Mouse (Mus musculus): Measurements from ENCODE around the gene Smarcd2.
"Not testable (repeated sequence)": the region's sequence is repeated elsewhere in the genome, so short reads cannot be mapped to it uniquely, and the experiment has no call there.

Smarcd2 gene

DNA sequence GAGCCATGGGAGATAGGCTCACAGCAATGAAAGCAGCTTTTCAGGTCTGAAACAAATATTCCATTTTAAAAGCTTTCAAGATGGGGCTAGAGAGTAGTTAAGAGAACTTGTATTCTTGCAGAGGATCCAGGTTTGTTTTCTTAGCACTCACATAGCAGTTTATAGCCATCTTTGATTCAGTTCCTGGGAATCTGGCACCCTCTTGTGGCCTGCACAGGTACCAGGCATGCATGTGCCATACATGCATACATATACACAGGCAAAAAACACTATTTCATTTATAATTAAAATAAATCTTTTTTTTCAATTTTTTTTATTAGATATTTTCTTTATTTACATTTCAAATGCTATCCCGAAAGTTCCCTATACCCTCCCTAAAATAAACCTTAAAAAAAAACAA is 25.9 kb downstream of the Smarcd2 start:
- no peak for DNase-seq (ENCODE audit: low spot score)

DNA sequence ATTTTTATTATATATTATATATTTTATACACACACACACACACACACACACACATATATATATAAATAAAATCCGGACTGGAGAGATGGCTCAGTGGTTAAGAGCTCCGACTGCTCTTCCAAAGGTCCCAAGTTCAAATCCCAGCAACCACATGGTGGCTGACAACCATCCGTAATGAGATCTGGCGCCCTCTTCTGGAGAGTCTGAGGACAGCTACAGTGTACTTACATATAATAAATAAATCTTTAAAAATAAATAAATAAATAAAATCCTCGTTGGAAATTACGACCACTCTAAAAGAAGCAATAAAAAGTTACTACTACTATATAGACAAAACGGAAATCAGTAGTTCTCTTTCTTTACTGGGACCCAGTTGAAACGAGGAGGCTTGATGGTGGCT is 38.8 kb downstream of the Smarcd2 start:
- DNase-seq (ENCODE audit: low spot score): not testable (repeated sequence)

DNA sequence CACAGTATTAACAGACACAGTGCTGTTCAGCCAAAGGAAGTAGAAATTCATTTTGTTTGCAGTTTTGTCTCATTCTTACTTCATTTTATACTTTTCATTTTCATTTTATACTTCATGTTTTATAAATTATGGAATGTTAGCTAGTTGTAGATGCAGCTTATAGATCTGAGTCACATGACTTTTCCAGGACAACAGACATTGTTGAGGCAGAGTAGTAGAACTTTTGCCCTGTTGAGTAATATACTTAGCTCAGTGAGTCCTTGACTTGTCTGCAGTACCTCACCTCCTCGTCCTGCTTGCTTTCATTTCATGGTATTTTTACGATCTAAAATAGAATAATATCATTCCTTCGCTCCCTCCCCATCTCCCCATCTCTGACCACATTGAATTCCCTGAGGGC is 52.2 kb downstream of the Smarcd2 start:
- no peak for DNase-seq (ENCODE audit: low spot score)

DNA sequence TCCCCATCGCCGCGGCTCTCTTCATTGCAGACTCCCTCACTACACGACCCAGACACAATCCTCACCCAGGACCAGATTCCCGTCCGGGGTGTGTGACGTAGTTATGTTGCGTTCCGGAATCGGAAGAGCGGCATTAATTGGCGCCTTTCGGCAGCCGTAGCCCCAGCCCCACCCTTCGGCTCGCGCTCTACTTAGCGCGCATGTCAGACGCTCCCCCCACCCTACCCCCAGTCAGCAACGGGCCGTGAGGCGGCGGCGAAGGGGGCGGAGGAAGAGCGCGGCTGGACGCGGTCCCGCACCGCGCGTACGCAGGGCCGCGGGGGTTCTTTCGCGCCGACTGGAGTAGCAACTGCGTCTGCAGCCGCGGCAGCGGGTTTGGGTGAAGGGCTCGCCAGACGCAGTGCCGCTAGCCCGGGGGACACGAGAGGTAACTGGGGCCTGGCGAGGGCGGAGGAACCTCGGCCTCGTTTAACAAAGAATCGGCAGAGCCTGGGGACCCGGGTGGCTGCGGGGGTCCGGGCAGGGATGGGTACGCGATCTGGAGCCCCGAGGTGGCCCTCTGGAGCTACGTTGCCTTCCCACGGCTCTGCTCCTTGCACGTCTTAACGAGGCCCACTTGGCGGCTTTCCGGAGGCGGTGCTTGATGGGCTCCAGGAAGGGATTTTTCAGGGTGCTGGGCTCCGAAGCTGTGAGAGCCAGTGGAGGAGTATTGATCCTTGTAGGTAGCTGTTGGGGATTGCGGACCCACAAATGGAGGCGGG is 55.9 kb downstream of the Smarcd2 start, which contains the start of gene Ddx42:
TSS of gene Ddx42 (plus strand) at position 197 of the 761 bp plus-strand sequence.
- DNase-seq (ENCODE audit: low spot score): peak; percentile 77

DNA sequence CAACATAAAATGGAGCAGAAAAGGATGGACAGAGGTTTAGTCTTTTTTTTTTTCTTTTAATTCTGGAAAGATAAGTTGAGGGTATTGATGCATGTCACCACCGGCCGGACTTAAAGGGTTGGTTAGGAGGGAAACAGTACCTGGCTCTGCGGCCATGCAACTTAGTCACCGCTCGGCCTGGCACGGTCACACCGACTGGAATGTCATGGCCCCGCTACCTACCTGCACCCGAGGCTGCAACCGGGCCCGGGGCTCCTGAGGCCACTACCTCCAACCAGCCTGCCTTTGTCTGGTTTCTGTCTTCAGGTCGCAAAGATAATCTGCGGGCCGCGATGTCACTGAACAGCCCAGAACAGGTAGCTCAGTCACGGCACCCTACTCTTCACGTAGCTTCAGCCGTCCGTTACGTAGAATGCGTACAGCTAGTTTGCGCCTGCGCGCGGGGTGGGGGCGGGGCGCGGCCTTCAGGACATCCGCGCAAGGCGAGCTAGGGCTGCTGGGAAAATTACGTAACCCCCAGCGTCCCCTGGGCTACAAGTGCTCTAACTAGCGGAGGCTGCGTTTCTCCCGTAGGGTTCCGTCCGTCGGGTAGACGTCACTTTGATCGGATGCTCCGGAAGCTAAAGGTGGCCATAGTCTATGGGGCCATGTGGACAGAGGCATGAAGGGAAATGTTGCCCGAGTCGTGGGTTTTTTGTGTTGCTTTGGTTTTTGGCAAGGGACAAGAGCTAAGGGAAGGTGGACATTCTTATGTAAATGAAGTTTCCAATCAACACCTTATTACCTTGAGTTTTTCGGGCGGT is 56.6 kb downstream of the Smarcd2 start, which contains the start of gene Ccdc47:
TSS of gene Ccdc47 (minus strand) at position 418 of the 803 bp plus-strand sequence.
- peak; percentile 84 for DNase-seq (ENCODE audit: low spot score)

DNA sequence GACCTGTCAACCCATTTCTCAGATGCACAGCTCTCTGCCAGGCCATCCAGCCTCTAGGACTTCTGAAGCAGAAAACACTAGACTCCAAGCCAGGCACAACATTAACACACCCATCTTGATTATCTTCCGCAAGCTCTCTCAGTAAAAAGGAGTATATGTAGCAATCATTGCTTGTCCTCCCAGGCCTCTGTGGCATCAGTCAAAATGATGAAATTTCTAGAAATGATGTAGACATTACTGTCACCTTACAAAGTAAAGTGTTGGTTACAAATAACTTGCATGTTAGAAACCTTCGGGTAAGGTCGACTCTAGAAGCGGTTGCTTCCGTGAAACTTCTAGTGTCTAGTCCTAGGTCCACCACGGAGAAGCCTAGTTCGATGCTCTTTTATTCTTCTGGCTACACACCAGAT is 57.3 kb downstream of the Smarcd2 start:
- DNase-seq (ENCODE audit: low spot score): no peak

DNA sequence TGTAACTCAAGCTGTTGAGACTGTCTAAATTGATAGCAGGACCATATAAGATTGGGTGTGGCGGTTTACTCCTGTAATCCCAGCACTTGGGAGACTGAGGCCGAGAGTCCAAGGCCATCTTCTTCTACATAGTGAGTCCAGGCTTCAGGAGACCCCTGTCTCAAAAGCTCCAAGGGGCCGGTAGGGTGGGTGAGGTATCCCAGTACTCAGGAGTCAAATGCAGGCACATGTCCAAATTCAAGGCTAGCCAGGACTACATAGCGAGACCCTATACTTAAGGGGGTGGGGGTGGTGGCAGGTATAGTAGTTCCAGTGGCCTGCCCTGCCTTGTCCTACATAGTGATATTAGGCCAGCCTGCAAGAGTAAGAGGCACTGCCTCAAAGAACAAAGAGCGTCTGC is 57.9 kb downstream of the Smarcd2 start:
- DNase-seq (ENCODE audit: low spot score): no peak
